Mouse (Mus musculus): ENCODE results near the gene Sesn2. TPM values are rescaled to one million over a fixed set of nuclear protein-coding genes. Genes with fewer than 3 reads are reported as not detected.

The Sesn2 gene
- total and polyA plus RNA-seq, 3 experiments: 9.6 to 27.5 TPM; not detected in 1

DNA sequence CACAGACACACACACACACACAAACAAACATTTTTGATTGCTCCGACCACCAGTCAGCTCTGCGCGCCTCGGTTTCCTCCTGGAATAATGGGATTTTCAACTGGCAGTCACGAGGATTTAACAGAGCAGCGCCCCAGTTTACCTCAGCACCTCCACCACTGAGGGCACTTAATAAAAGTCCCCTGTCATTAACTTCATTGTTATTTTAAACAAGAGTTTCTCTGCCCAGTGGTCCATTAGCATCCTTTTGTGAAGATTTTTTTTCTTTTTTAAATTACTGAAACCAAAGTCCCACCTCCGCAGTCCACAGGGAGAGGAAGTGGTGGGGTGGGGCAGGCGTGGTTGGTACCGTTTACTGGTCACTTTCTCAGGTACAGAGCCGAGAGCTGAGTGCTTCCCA lies 4.5 kb downstream of the Sesn2 start:
- TF ChIP-seq ZMIZ1 (IDR thresholded peaks at IDR 0.05; ENCODE audit: low read depth, low read length): no peak
- no peak for DNase-seq (ENCODE audit: low read depth, low spot score)
- peak overlapping the region; percentile 14; the same call in 1 of the 2 replicates for H3K27ac ChIP-seq (ENCODE audit: control insufficient read depth, low read depth, low read length)
- H3K79me2 ChIP-seq (ENCODE audit: control insufficient read depth, insufficient read depth, low read length, poor library complexity): peaks cover 67% of the 10 kb centered on the region
- H3K9me3 ChIP-seq (replicated peaks; ENCODE audit: insufficient read depth, low read length): no peaks in the 10 kb centered on the region
- peaks cover 6 to 46% of the 10 kb centered on the region in 2 experiments for H3K36me3 ChIP-seq (ENCODE audit: control insufficient read depth in 1 of 2, insufficient read depth in 2 of 2, low read length in 2 of 2)
- H3K9ac ChIP-seq (ENCODE audit: control insufficient read depth, low read depth, low read length, poor library complexity, severe bottlenecking): no peak overlapping the region
- peaks cover 28 to 40% of the 10 kb centered on the region in 2 experiments for H3K4me1 ChIP-seq (ENCODE audit: control insufficient read depth in 1 of 2, insufficient read depth in 2 of 2, low read length in 2 of 2)
- no peak overlapping the region for H3K4me3 ChIP-seq (ENCODE audit: control insufficient read depth in 1 of 2, insufficient read depth in 1 of 2, low read depth in 2 of 2, low read length in 2 of 2)
- H3K27me3 ChIP-seq (ENCODE audit: control insufficient read depth in 1 of 2, insufficient read depth in 2 of 2, low read length in 2 of 2): no peaks in the 10 kb centered on the region

- Histone ChIP-seq H3K79me2 (ENCODE audit: control insufficient read depth, insufficient read depth, low read length, poor library complexity) (peaks cover 66% of the 10 kb centered on the region), H3K9me3 (replicated peaks; ENCODE audit: insufficient read depth, low read length) (no peaks in the 10 kb centered on the region), H3K4me3 (ENCODE audit: control insufficient read depth in 1 of 2, insufficient read depth in 1 of 2, low read depth in 2 of 2, low read length in 2 of 2) (no peak overlapping the region), H3K27me3 (ENCODE audit: control insufficient read depth in 1 of 2, insufficient read depth in 2 of 2, low read length in 2 of 2) (no peaks in the 10 kb centered on the region), H3K9ac (ENCODE audit: control insufficient read depth, low read depth, low read length, poor library complexity, severe bottlenecking) (no peak overlapping the region), H3K36me3 (ENCODE audit: control insufficient read depth in 1 of 2, insufficient read depth in 2 of 2, low read length in 2 of 2) (peaks cover 11 to 44% of the 10 kb centered on the region in 2 experiments), H3K4me1 (ENCODE audit: control insufficient read depth in 1 of 2, insufficient read depth in 2 of 2, low read length in 2 of 2) (peaks cover 25 to 37% of the 10 kb centered on the region in 2 experiments), H3K27ac (ENCODE audit: control insufficient read depth, low read depth, low read length) (peak overlapping the region; percentile 14; the same call in 1 of the 2 replicates)
- peak; percentile 37 for DNase-seq (ENCODE audit: low read depth, low spot score)
- TF ChIP-seq MXI1 (IDR thresholded peaks at IDR 0.05; ENCODE audit: low read depth, low read length) (peak; percentile 18; the same call in 1 of the 2 replicates), MAZ (IDR thresholded peaks at IDR 0.05; ENCODE audit: low read depth, low read length) (0 out of 2 replicates have a peak, but pooled peaks have one; percentile 37), EP300 (IDR thresholded peaks at IDR 0.05; ENCODE audit: low read depth in 1 of 2, low read length in 2 of 2) (peak in 1 of 2 experiments; percentile 27; a peak in 2 of 4 replicates), CHD2 (IDR thresholded peaks at IDR 0.05; ENCODE audit: low read length) (peak; percentile 41), TAL1 (IDR thresholded peaks at IDR 0.05; ENCODE audit: low read length) (0 out of 2 replicates have a peak, but pooled peaks have one; percentile 4), ETS1 (IDR thresholded peaks at IDR 0.05; ENCODE audit: low read depth, low read length) (no peak), MAFK (IDR thresholded peaks at IDR 0.05; ENCODE audit: borderline replicate concordance, low read depth, low read length) (peak; percentile 47; the same call in 1 of the 2 replicates), ZMIZ1 (IDR thresholded peaks at IDR 0.05; ENCODE audit: low read depth, low read length) (no peak)
Observed at GRCm38 (mm10) chr4:132505034-132505738, 5.1 kb downstream of the Sesn2 start.

- H3K4me3 ChIP-seq (ENCODE audit: control insufficient read depth in 1 of 2, insufficient read depth in 1 of 2, low read depth in 2 of 2, low read length in 2 of 2): no peak overlapping the region
- no peak overlapping the region for H3K27ac ChIP-seq (ENCODE audit: control insufficient read depth, low read depth, low read length)
- H3K79me2 ChIP-seq (ENCODE audit: control insufficient read depth, insufficient read depth, low read length, poor library complexity): peaks cover 48% of the 10 kb centered on the region
- H3K9me3 ChIP-seq (replicated peaks; ENCODE audit: insufficient read depth, low read length): no peaks in the 10 kb centered on the region
- H3K36me3 ChIP-seq (ENCODE audit: control insufficient read depth in 1 of 2, insufficient read depth in 2 of 2, low read length in 2 of 2): peaks cover 23 to 43% of the 10 kb centered on the region in 2 experiments
- TF ChIP-seq TCF12 (IDR thresholded peaks at IDR 0.05; ENCODE audit: low read depth, low read length) (no peak), CTCF (IDR thresholded peaks at IDR 0.05 in 2 of 3, conservative IDR thresholded peaks at IDR 0.05 in 1 of 3; ENCODE audit: control insufficient read depth in 1 of 3, insufficient read depth in 1 of 3, low read depth in 2 of 3, low read length in 3 of 3, poor library complexity in 1 of 3, severe bottlenecking in 1 of 3) (no peak)
- H3K27me3 ChIP-seq (ENCODE audit: control insufficient read depth in 1 of 2, insufficient read depth in 2 of 2, low read length in 2 of 2): no peaks in the 10 kb centered on the region
- DNase-seq (ENCODE audit: low read depth, low spot score): no peak
- peaks cover 23 to 35% of the 10 kb centered on the region in 2 experiments for H3K4me1 ChIP-seq (ENCODE audit: control insufficient read depth in 1 of 2, insufficient read depth in 2 of 2, low read length in 2 of 2)
- H3K9ac ChIP-seq (ENCODE audit: control insufficient read depth, low read depth, low read length, poor library complexity, severe bottlenecking): no peak overlapping the region
Observed at GRCm38 (mm10) chr4:132503344-132503743, 7.0 kb downstream of the Sesn2 start.
